Mouse (Mus musculus): ENCODE data around the gene Phkg2. TPM values are rescaled to one million over a fixed set of nuclear protein-coding genes. Genes with fewer than 3 reads are reported as not detected.

Phkg2 gene
- polyA plus RNA-seq (2015; fragmentation: Nextera tagmentation; extraction: Ambion mirVana), result 36.9 and 40.0 TPM in 2 replicates

- peak; percentile 98 for ATAC-seq (ENCODE audit: low read depth)
- Histone ChIP-seq H3K27me3 (ENCODE audit: control insufficient read depth, insufficient read depth, low read depth, low read length) (no peaks in the 10 kb centered on the region), H3K9ac (ENCODE audit: low read length) (peak within 1 kb of the TSS; percentile 89), H3K9me3 (ENCODE audit: control insufficient read depth, low read length) (no peaks in the 10 kb centered on the region), H3K4me3 (ENCODE audit: low read length) (peak within 1 kb of the TSS; percentile 85), H3K4me2 (ENCODE audit: low read depth, low read length) (peak within 1 kb of the TSS; percentile 93), H3K4me1 (replicated peaks; ENCODE audit: control insufficient read depth, insufficient read depth, low read length) (peaks cover 18% of the 10 kb centered on the region), H3K27ac (ENCODE audit: low read length) (peak within 1 kb of the TSS; percentile 80), H3K36me3 (ENCODE audit: control insufficient read depth, insufficient read depth, low read length) (peaks cover 8% of the 10 kb centered on the region; the same call in 1 of the 2 replicates)
- WGBS, result 0% methylated on average over 17 of the region's 17 CpGs
Observed at GRCm38 (mm10) chr7:127572895-127573471, at the start of gene Phkg2. Gene Phkg2, plus strand, starts transcription at chr7:127573340.

GRCm38 (mm10) chr7:127541671-127542070, 31.5 kb upstream of the Phkg2 start:
- no peak for ATAC-seq (ENCODE audit: low read depth)
- H3K4me2 ChIP-seq (ENCODE audit: low read depth, low read length), result no peak overlapping the region
- 91% methylated on average over 3 of the region's 3 CpGs for WGBS
- H3K27ac ChIP-seq (ENCODE audit: low read length), result no peak overlapping the region
- H3K4me1 ChIP-seq (replicated peaks; ENCODE audit: control insufficient read depth, insufficient read depth, low read length), result no peaks in the 10 kb centered on the region
- no peaks in the 10 kb centered on the region for H3K27me3 ChIP-seq (ENCODE audit: control insufficient read depth, insufficient read depth, low read depth, low read length)
- peaks cover 73% of the 10 kb centered on the region for H3K36me3 ChIP-seq (ENCODE audit: control insufficient read depth, insufficient read depth, low read length)
- no peaks in the 10 kb centered on the region for H3K9me3 ChIP-seq (ENCODE audit: control insufficient read depth, low read length)
- H3K9ac ChIP-seq (ENCODE audit: low read length), result no peak overlapping the region
- no peak overlapping the region for H3K4me3 ChIP-seq (ENCODE audit: low read length)

GRCm38 (mm10) chr7:127549116-127549835, 23.9 kb upstream of the Phkg2 start:
- no peak overlapping the region for H3K27ac ChIP-seq (ENCODE audit: low read length)
- no peaks in the 10 kb centered on the region for H3K27me3 ChIP-seq (ENCODE audit: control insufficient read depth, insufficient read depth, low read depth, low read length)
- no peak overlapping the region for H3K9ac ChIP-seq (ENCODE audit: low read length)
- H3K4me2 ChIP-seq (ENCODE audit: low read depth, low read length), result no peak overlapping the region
- ATAC-seq (ENCODE audit: low read depth), result no peak
- H3K4me3 ChIP-seq (ENCODE audit: low read length), result no peak overlapping the region
- WGBS, result 85% methylated on average over 15 of the region's 15 CpGs
- H3K9me3 ChIP-seq (ENCODE audit: control insufficient read depth, low read length), result no peaks in the 10 kb centered on the region
- peaks cover 50% of the 10 kb centered on the region for H3K36me3 ChIP-seq (ENCODE audit: control insufficient read depth, insufficient read depth, low read length)
- H3K4me1 ChIP-seq (replicated peaks; ENCODE audit: control insufficient read depth, insufficient read depth, low read length), result no peaks in the 10 kb centered on the region

DNA sequence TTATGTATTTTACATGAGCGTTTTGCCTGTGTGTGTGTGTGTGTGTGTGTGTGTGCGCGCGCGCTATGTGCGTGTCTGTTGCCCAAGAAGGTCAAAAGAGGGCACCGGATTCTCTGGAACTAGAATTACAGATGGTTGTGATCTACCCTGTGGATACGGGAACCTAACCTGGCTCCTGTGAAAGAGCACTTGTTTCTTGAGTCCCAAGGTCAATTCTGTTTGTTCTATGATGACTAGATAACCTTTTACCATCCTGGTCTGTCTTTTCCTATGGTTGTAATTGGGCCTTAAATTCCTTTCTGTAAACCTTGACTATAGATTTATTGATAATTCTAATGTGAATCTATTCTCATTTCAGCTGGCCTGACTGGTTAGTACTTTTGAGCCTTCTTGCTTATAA, 21.6 kb upstream of the Phkg2 start:
- Histone ChIP-seq H3K4me2 (ENCODE audit: low read depth, low read length) (no peak overlapping the region), H3K9ac (ENCODE audit: low read length) (no peak overlapping the region), H3K4me1 (replicated peaks; ENCODE audit: control insufficient read depth, insufficient read depth, low read length) (no peaks in the 10 kb centered on the region), H3K27ac (ENCODE audit: low read length) (no peak overlapping the region), H3K27me3 (ENCODE audit: control insufficient read depth, insufficient read depth, low read depth, low read length) (no peaks in the 10 kb centered on the region), H3K9me3 (ENCODE audit: control insufficient read depth, low read length) (no peaks in the 10 kb centered on the region), H3K4me3 (ENCODE audit: low read length) (no peak overlapping the region), H3K36me3 (ENCODE audit: control insufficient read depth, insufficient read depth, low read length) (peaks cover 56% of the 10 kb centered on the region)
- no peak for ATAC-seq (ENCODE audit: low read depth)
- 89% methylated on average over 8 of the region's 8 CpGs for WGBS

GRCm38 (mm10) chr7:127560580-127560979, 12.6 kb upstream of the Phkg2 start:
- Histone ChIP-seq H3K9me3 (ENCODE audit: control insufficient read depth, low read length) (no peaks in the 10 kb centered on the region), H3K4me1 (replicated peaks; ENCODE audit: control insufficient read depth, insufficient read depth, low read length) (peaks cover 4% of the 10 kb centered on the region; the same call in 1 of the 2 replicates), H3K36me3 (ENCODE audit: control insufficient read depth, insufficient read depth, low read length) (peaks cover 44% of the 10 kb centered on the region), H3K4me3 (ENCODE audit: low read length) (no peak overlapping the region), H3K4me2 (ENCODE audit: low read depth, low read length) (no peak overlapping the region), H3K9ac (ENCODE audit: low read length) (no peak overlapping the region), H3K27ac (ENCODE audit: low read length) (no peak overlapping the region), H3K27me3 (ENCODE audit: control insufficient read depth, insufficient read depth, low read depth, low read length) (no peaks in the 10 kb centered on the region)
- WGBS, result 93% methylated on average over 11 of the region's 11 CpGs
- 0 out of 2 replicates have a peak, but pooled peaks have one; percentile 11 for ATAC-seq (ENCODE audit: low read depth)

GRCm38 (mm10) chr7:127561340-127561858, 11.7 kb upstream of the Phkg2 start, which contains the start of gene Tmem265:
Gene Tmem265, plus strand, starts transcription at chr7:127561390.
- H3K4me3 ChIP-seq (ENCODE audit: low read length), result no peak within 1 kb of the TSS
- no peak within 1 kb of the TSS for H3K27ac ChIP-seq (ENCODE audit: low read length)

GRCm38 (mm10) chr7:127564381-127565150, 8.6 kb upstream of the Phkg2 start:
- H3K36me3 ChIP-seq (ENCODE audit: control insufficient read depth, insufficient read depth, low read length), result peaks cover 27% of the 10 kb centered on the region

More at GRCm38 (mm10) chr7:127561340-127561858, 11.7 kb upstream of the Phkg2 start, which contains the start of gene Tmem265:
- ATAC-seq (ENCODE audit: low read depth), result peak; percentile 53; the same call in 1 of the 2 replicates
- peaks cover 38% of the 10 kb centered on the region for H3K36me3 ChIP-seq (ENCODE audit: control insufficient read depth, insufficient read depth, low read length)
- H3K4me1 ChIP-seq (replicated peaks; ENCODE audit: control insufficient read depth, insufficient read depth, low read length), result peaks cover 4% of the 10 kb centered on the region; the same call in 1 of the 2 replicates
- H3K4me2 ChIP-seq (ENCODE audit: low read depth, low read length), result no peak within 1 kb of the TSS
- 74% methylated on average over 5 of the region's 5 CpGs for WGBS
- H3K27me3 ChIP-seq (ENCODE audit: control insufficient read depth, insufficient read depth, low read depth, low read length), result no peaks in the 10 kb centered on the region
- H3K9ac ChIP-seq (ENCODE audit: low read length), result no peak within 1 kb of the TSS
- H3K9me3 ChIP-seq (ENCODE audit: control insufficient read depth, low read length), result no peaks in the 10 kb centered on the region

DNA sequence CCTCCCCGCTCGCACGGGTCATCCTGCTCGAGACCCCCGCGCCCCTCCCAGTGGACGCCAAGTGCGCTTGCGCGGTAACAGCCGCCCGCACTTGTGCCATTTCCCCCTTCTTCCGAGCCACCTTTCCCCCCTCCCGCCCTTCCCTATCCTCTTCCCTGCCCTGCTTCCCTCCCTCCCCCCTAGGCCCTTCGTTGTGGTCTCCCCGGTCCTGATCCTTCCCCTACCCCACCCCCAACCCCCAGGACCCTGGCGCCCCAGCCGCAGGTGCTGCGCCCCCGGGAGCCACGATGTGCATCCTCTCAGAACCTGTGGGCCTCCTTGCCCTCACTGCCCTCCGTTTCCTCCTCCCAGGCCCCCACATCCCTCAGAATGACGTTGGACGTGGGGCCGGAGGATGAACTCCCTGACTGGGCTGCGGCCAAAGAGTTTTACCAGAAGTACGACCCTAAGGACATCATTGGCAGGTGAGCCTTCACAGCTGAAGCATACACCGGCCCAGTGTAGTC, 416 bp downstream of the Phkg2 start:
- peak; percentile 68 for ATAC-seq (ENCODE audit: low read depth)
- peak overlapping the region; percentile 63 for H3K27ac ChIP-seq (ENCODE audit: low read length)
- H3K9ac ChIP-seq (ENCODE audit: low read length), result peak overlapping the region; percentile 89
- WGBS, result 1% methylated on average over 17 of the region's 28 CpGs
- peak overlapping the region; percentile 85 for H3K4me3 ChIP-seq (ENCODE audit: low read length)
- H3K9me3 ChIP-seq (ENCODE audit: control insufficient read depth, low read length), result no peaks in the 10 kb centered on the region
- H3K4me2 ChIP-seq (ENCODE audit: low read depth, low read length), result peak overlapping the region; percentile 93
- no peaks in the 10 kb centered on the region for H3K27me3 ChIP-seq (ENCODE audit: control insufficient read depth, insufficient read depth, low read depth, low read length)
- H3K36me3 ChIP-seq (ENCODE audit: control insufficient read depth, insufficient read depth, low read length), result peaks cover 12% of the 10 kb centered on the region
- peaks cover 18% of the 10 kb centered on the region for H3K4me1 ChIP-seq (replicated peaks; ENCODE audit: control insufficient read depth, insufficient read depth, low read length)

More at GRCm38 (mm10) chr7:127564381-127565150, 8.6 kb upstream of the Phkg2 start:
- Histone ChIP-seq H3K9me3 (ENCODE audit: control insufficient read depth, low read length) (no peaks in the 10 kb centered on the region), H3K27me3 (ENCODE audit: control insufficient read depth, insufficient read depth, low read depth, low read length) (no peaks in the 10 kb centered on the region), H3K27ac (ENCODE audit: low read length) (peak overlapping the region; percentile 22; the same call in 1 of the 2 replicates), H3K9ac (ENCODE audit: low read length) (no peak overlapping the region), H3K4me3 (ENCODE audit: low read length) (no peak overlapping the region), H3K4me1 (replicated peaks; ENCODE audit: control insufficient read depth, insufficient read depth, low read length) (peaks cover 4% of the 10 kb centered on the region; the same call in 1 of the 2 replicates), H3K4me2 (ENCODE audit: low read depth, low read length) (no peak overlapping the region)
- peak; percentile 62 for ATAC-seq (ENCODE audit: low read depth)
- 54% methylated on average over 6 of the region's 6 CpGs for WGBS

All from lung, embryonic 16.5 days (tissue).